Mouse (Mus musculus): ENCODE measurements around the gene Relt. TPM values are rescaled to one million over a fixed set of nuclear protein-coding genes. Genes with fewer than 3 reads are reported as not detected.

Relt gene
- polyA plus RNA-seq, 1 experiment from 2014 or later: 4.4 TPM

DNA sequence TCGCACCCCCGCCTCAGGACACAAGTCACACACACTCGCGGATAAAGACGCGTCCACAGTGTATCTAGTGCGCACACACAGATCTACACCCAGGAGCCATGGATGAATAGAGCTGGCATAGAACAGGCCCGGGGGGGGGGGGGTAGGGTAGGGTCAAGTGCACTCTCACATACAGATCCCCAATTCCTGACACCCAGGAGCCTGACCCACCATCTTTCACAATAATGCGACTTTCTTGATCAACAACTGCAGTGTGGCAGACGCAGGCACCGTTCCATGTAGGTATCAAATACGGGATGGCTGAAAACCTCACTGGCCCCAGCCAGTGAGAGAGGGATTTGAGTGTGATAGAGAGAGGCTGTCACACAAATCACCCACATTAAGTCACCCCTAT lies 31.6 kb upstream of the Relt start:
- 2% methylated on average over 12 of the region's 12 CpGs for WGBS
- Histone ChIP-seq H3K27ac (no peak overlapping the region), H3K4me2 (peak overlapping the region; percentile 96), H3K4me3 (peak overlapping the region; percentile 54), H3K4me1 (peaks cover 35% of the 10 kb centered on the region), H3K9ac (peak overlapping the region; percentile 60), H3K36me3 (peaks cover 17% of the 10 kb centered on the region), H3K9me3 (no peaks in the 10 kb centered on the region), H3K27me3 (no peaks in the 10 kb centered on the region)
- 0 out of 2 replicates have a peak, but pooled peaks have one; percentile 11 for ATAC-seq (ENCODE audit: insufficient number of reproducible peaks, low FRiP score, low TSS enrichment, low read depth)

DNA sequence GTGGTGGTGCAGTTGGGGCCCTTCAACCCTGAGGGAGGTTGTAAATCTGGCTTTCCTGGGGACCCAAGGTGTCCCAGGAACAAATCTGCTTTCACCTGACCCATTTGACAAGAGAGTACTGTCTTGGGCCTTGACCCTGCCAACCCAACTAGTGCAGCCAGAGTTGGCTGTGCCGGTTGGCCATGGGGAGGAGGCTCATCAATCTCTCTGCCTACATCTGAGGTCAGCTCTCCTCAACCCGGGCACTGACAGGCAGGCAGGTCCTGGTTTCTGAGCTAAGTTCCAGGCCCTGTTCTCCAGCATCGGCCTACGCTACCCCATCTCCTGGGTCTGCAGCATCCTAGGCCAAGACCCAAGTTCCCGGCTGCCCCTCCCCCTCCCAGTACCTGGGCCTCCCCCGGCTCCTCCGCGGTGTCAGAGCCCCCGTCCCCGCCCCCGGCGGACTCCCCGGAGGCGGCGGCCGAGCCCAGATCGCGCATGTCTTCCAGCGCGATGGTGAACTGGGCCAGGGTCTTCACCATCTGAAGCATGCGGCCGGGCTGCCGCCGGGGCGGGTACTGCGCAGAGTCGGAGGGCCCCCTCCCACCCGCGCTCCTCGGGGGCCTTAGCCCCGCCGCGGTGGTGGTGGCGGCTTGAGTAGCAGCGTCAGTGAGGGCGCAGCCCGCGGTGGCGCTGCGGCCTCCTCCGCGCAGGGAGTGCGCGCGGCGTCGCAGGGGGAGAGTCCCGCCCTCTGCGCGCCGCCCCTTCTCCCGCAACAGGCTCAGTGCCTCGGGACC lies 31.0 kb upstream of the Relt start:
- peak overlapping the region; percentile 33; the same call in 1 of the 2 replicates for H3K27ac ChIP-seq
- H3K27me3 ChIP-seq: no peaks in the 10 kb centered on the region
- H3K4me3 ChIP-seq: peak overlapping the region; percentile 54
- peak overlapping the region; percentile 60 for H3K9ac ChIP-seq
- H3K9me3 ChIP-seq: no peaks in the 10 kb centered on the region
- H3K4me1 ChIP-seq: peaks cover 35% of the 10 kb centered on the region
- peak; percentile 27; the same call in 1 of the 2 replicates for ATAC-seq (ENCODE audit: insufficient number of reproducible peaks, low FRiP score, low TSS enrichment, low read depth)
- H3K36me3 ChIP-seq: peaks cover 23% of the 10 kb centered on the region
- H3K4me2 ChIP-seq: peak overlapping the region; percentile 96
- 2% methylated on average over 53 of the region's 53 CpGs for WGBS

- H3K4me1 ChIP-seq: peaks cover 35% of the 10 kb centered on the region
- peaks cover 29% of the 10 kb centered on the region for H3K36me3 ChIP-seq
- no peaks in the 10 kb centered on the region for H3K9me3 ChIP-seq
- peak; percentile 15; the same call in 1 of the 2 replicates for ATAC-seq (ENCODE audit: insufficient number of reproducible peaks, low FRiP score, low TSS enrichment, low read depth)
- WGBS: 61% methylated on average over 20 of the region's 20 CpGs
- H3K4me3 ChIP-seq: no peak overlapping the region; the same call in 1 of the 2 replicates
- H3K27ac ChIP-seq: peak overlapping the region; percentile 27
- H3K27me3 ChIP-seq: no peaks in the 10 kb centered on the region
- no peak overlapping the region for H3K9ac ChIP-seq
- H3K4me2 ChIP-seq: peak overlapping the region; percentile 96; the same call in 1 of the 2 replicates
Measured at GRCm38 (mm10) chr7:100893249-100894056, 30.2 kb upstream of the Relt start.

- Histone ChIP-seq H3K36me3 (peaks cover 66% of the 10 kb centered on the region), H3K4me2 (no peak overlapping the region), H3K27me3 (no peaks in the 10 kb centered on the region), H3K4me1 (no peaks in the 10 kb centered on the region), H3K9me3 (no peaks in the 10 kb centered on the region), H3K4me3 (no peak overlapping the region), H3K27ac (no peak overlapping the region), H3K9ac (no peak overlapping the region)
- 30% methylated on average over 3 of the region's 3 CpGs for WGBS
- ATAC-seq (ENCODE audit: insufficient number of reproducible peaks, low FRiP score, low TSS enrichment, low read depth): no peak
Measured at GRCm38 (mm10) chr7:100886535-100886934, 23.3 kb upstream of the Relt start.

DNA sequence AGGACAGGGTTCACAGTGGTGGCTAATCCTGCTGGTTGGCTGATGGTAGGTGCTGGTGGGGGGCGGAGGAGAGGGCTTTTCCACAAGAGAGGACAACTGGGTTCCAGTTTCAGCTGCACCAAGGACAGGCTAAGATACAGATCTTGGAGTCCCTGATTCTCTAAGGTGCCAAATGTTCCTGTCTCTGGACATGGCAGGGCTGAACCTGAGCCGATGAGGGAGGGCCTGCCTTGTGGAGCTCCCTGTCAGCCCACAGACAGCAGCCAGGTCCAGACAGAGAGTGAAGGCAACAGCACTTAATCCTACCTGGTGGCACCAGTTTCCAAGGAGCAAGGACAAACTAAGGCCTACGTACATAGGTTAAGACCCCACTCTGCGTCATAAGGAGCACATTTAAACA lies 21.2 kb upstream of the Relt start:
- WGBS: 88% methylated on average over 4 of the region's 4 CpGs

DNA sequence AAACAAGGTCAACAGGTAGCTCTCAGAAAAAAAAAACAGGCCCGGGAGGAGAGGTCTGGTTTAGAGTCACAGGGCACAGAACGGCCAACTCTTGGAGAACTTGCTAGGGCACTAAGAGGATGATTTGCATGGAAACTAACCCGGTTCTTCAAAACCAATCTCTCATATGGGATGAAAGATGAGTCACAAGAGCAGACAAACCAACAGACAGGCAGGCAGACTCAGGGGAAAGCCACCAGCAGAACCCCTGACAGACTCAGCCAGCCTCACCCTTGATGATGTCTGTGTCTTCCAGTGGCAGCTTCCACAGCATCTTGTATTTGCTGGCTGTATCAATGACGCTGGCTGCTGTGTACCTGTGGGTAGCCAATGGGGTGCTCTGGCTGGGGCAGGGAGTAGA lies 18.7 kb upstream of the Relt start:
- Histone ChIP-seq H3K4me1 (no peaks in the 10 kb centered on the region), H3K27me3 (no peaks in the 10 kb centered on the region), H3K9me3 (no peaks in the 10 kb centered on the region), H3K27ac (no peak overlapping the region), H3K4me2 (no peak overlapping the region), H3K36me3 (peaks cover 88% of the 10 kb centered on the region), H3K4me3 (no peak overlapping the region), H3K9ac (no peak overlapping the region)
- 84% methylated on average over 4 of the region's 4 CpGs for WGBS
- no peak for ATAC-seq (ENCODE audit: insufficient number of reproducible peaks, low FRiP score, low TSS enrichment, low read depth)

More for the DNA sequence above, 21.2 kb upstream of the Relt start:
- no peak for ATAC-seq (ENCODE audit: insufficient number of reproducible peaks, low FRiP score, low TSS enrichment, low read depth)
- Histone ChIP-seq H3K4me3 (no peak overlapping the region), H3K27me3 (no peaks in the 10 kb centered on the region), H3K4me2 (no peak overlapping the region), H3K36me3 (peaks cover 72% of the 10 kb centered on the region), H3K9me3 (no peaks in the 10 kb centered on the region), H3K27ac (no peak overlapping the region), H3K4me1 (no peaks in the 10 kb centered on the region), H3K9ac (0 out of 2 replicates have a peak overlapping the region, but pooled peaks have one; percentile 4)

- WGBS: 88% methylated on average over 9 of the region's 9 CpGs
Measured at GRCm38 (mm10) chr7:100881531-100881930, 18.3 kb upstream of the Relt start.

GRCm38 (mm10) chr7:100879595-100879994 lies 16.3 kb upstream of the Relt start:
- ATAC-seq (ENCODE audit: insufficient number of reproducible peaks, low FRiP score, low TSS enrichment, low read depth): no peak
- no peak overlapping the region for H3K9ac ChIP-seq
- H3K4me3 ChIP-seq: no peak overlapping the region
- H3K27me3 ChIP-seq: no peaks in the 10 kb centered on the region
- H3K36me3 ChIP-seq: peaks cover 97% of the 10 kb centered on the region
- no peaks in the 10 kb centered on the region for H3K9me3 ChIP-seq
- H3K4me1 ChIP-seq: no peaks in the 10 kb centered on the region
- WGBS: 29% methylated on average over 20 of the region's 20 CpGs
- H3K4me2 ChIP-seq: no peak overlapping the region
- no peak overlapping the region for H3K27ac ChIP-seq

More at GRCm38 (mm10) chr7:100881531-100881930, 18.3 kb upstream of the Relt start:
- no peak overlapping the region for H3K9ac ChIP-seq
- no peak overlapping the region for H3K4me3 ChIP-seq
- H3K9me3 ChIP-seq: no peaks in the 10 kb centered on the region
- no peak overlapping the region for H3K27ac ChIP-seq
- no peak for ATAC-seq (ENCODE audit: insufficient number of reproducible peaks, low FRiP score, low TSS enrichment, low read depth)
- H3K4me2 ChIP-seq: no peak overlapping the region
- H3K4me1 ChIP-seq: no peaks in the 10 kb centered on the region
- no peaks in the 10 kb centered on the region for H3K27me3 ChIP-seq
- H3K36me3 ChIP-seq: peaks cover 93% of the 10 kb centered on the region

DNA sequence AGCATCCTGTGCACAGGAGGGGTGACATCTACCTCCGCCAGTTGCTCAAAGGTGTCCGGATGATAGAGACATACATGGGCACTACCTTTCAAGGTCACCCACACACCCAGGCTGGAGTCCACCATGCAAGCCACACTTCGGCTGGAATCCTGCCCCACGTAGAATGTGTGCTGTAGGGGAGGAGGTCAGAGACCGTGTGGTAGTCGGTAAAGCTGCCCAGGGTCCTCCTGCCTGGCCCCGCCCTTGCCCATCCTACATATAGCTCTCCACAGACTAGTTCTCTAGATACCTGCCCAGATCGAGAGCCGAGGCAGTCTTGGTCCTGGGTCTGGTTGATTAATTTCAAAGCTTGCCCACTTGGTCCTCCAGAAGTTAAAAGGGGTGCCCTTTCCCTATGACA lies 13.5 kb upstream of the Relt start:
- H3K4me3 ChIP-seq: no peak overlapping the region
- H3K9ac ChIP-seq: no peak overlapping the region
- no peak overlapping the region for H3K4me2 ChIP-seq
- peaks cover 97% of the 10 kb centered on the region for H3K36me3 ChIP-seq
- no peak for ATAC-seq (ENCODE audit: insufficient number of reproducible peaks, low FRiP score, low TSS enrichment, low read depth)
- H3K4me1 ChIP-seq: no peaks in the 10 kb centered on the region
- WGBS: 88% methylated on average over 9 of the region's 9 CpGs
- H3K27ac ChIP-seq: no peak overlapping the region
- no peaks in the 10 kb centered on the region for H3K9me3 ChIP-seq
- H3K27me3 ChIP-seq: no peaks in the 10 kb centered on the region

- no peak for ATAC-seq (ENCODE audit: insufficient number of reproducible peaks, low FRiP score, low TSS enrichment, low read depth)
- Histone ChIP-seq H3K9me3 (no peaks in the 10 kb centered on the region), H3K9ac (no peak overlapping the region), H3K27ac (peak overlapping the region; percentile 67; the same call in 1 of the 2 replicates), H3K36me3 (peaks cover 97% of the 10 kb centered on the region), H3K4me3 (no peak overlapping the region), H3K4me2 (no peak overlapping the region), H3K27me3 (no peaks in the 10 kb centered on the region), H3K4me1 (no peaks in the 10 kb centered on the region)
- WGBS: 88% methylated on average over 13 of the region's 13 CpGs
Measured at GRCm38 (mm10) chr7:100876293-100876692, 13.0 kb upstream of the Relt start.

DNA sequence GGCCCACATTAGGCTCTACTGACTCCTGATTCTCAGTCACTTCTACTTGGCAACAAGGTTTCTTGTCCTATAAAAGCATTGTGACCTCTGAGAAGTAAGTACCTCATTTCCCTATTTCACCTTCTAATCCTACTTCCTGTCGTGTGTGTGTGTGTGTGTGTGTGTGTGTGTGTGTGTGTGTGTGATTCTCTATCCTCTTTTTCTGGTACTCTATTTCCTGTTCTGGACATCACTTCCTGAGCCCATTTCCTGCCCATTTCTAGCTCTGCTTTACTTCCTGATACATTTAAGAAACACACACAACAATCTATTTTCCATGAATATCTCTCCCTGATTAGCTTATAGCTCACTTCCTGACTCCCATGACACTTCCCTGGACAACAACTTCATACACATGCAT lies 12.6 kb upstream of the Relt start:
- no peak for ATAC-seq (ENCODE audit: insufficient number of reproducible peaks, low FRiP score, low TSS enrichment, low read depth)
- H3K4me1 ChIP-seq: no peaks in the 10 kb centered on the region
- WGBS: 82% methylated on average over 1 of the region's 1 CpGs
- H3K9me3 ChIP-seq: no peaks in the 10 kb centered on the region
- no peak overlapping the region for H3K9ac ChIP-seq
- H3K4me2 ChIP-seq: no peak overlapping the region
- no peaks in the 10 kb centered on the region for H3K27me3 ChIP-seq
- peaks cover 96% of the 10 kb centered on the region for H3K36me3 ChIP-seq
- no peak overlapping the region for H3K4me3 ChIP-seq
- H3K27ac ChIP-seq: peak overlapping the region; percentile 67; the same call in 1 of the 2 replicates

DNA sequence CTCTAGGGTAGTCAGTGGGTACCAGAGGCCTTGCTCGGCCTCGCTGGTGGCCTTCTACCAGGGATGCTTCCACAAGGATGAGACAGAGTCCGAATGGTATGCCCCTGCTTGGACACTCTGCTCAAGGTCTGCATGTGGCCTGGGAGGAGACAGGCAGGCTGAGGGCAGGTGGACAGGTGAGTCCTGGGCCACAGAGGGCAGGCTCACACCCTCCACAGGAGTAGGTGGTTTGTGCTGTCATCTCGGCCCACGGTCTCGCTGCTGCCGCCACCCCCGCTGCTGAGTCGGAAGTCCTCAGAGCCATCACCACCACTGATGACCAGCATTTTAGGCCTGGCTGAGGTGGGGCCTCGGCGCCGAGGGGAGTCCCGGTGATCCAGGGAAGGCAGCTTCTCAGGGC lies 10.0 kb upstream of the Relt start:
- WGBS: 91% methylated on average over 13 of the region's 13 CpGs
- no peak for ATAC-seq (ENCODE audit: insufficient number of reproducible peaks, low FRiP score, low TSS enrichment, low read depth)
- H3K9ac ChIP-seq: no peak overlapping the region
- H3K4me2 ChIP-seq: no peak overlapping the region
- H3K27ac ChIP-seq: no peak overlapping the region
- no peaks in the 10 kb centered on the region for H3K27me3 ChIP-seq
- peaks cover 77% of the 10 kb centered on the region for H3K36me3 ChIP-seq
- peaks cover 3% of the 10 kb centered on the region; the same call in 1 of the 2 replicates for H3K4me1 ChIP-seq
- H3K9me3 ChIP-seq: no peaks in the 10 kb centered on the region
- H3K4me3 ChIP-seq: no peak overlapping the region

All from limb, embryonic 15.5 days (tissue).